Mouse (Mus musculus): Measurements from ENCODE around the gene Snrpn.

The Snrpn gene

GRCm38 (mm10) chr7:60139742-60140480, at the start of gene Snrpn:
Snrpn (minus strand) TSS chr7:60140219.
- peak in 1 of 2 experiments; percentile 5 for DNase-seq (ENCODE audit: low spot score in 2 of 2)

- DNase-seq (ENCODE audit: low spot score in 2 of 2), result peak; percentile 4 to 42
Observed at GRCm38 (mm10) chr7:60170250-60171185, 30.5 kb upstream of the Snrpn start.

GRCm38 (mm10) chr7:60125332-60125731, 14.7 kb downstream of the Snrpn start:
- no peak for DNase-seq (ENCODE audit: low spot score in 2 of 2)

- peak in 1 of 2 experiments; percentile 3 for DNase-seq (ENCODE audit: low spot score in 2 of 2)
Observed at GRCm38 (mm10) chr7:60123086-60123624, 16.9 kb downstream of the Snrpn start.

GRCm38 (mm10) chr7:60122434-60123085, 17.5 kb downstream of the Snrpn start:
- no peak for DNase-seq (ENCODE audit: low spot score in 2 of 2)

GRCm38 (mm10) chr7:60097154-60097859, 42.7 kb downstream of the Snrpn start:
- peak in 1 of 2 experiments; percentile 5 for DNase-seq (ENCODE audit: low spot score in 2 of 2)

GRCm38 (mm10) chr7:60076301-60076700, 63.7 kb downstream of the Snrpn start:
- DNase-seq (ENCODE audit: low spot score in 2 of 2), result no peak

GRCm38 (mm10) chr7:60047481-60048201, 92.4 kb downstream of the Snrpn start:
- DNase-seq (ENCODE audit: low spot score in 2 of 2), result peak; percentile 36 to 54

GRCm38 (mm10) chr7:60013186-60013585, 126.8 kb downstream of the Snrpn start:
- DNase-seq (ENCODE audit: low spot score in 2 of 2), result no peak

GRCm38 (mm10) chr7:60007727-60008360, 132.2 kb downstream of the Snrpn start:
- no peak for DNase-seq (ENCODE audit: low spot score in 2 of 2)

GRCm38 (mm10) chr7:60006262-60006661, 133.8 kb downstream of the Snrpn start:
- no peak for DNase-seq (ENCODE audit: low spot score in 2 of 2)

GRCm38 (mm10) chr7:60004606-60005330, 135.3 kb downstream of the Snrpn start, which contains the start of the genes Snurf and Gm38393:
Snurf (minus strand) TSS chr7:60005049.
Gm38393 (minus strand) TSS chr7:60005064.
- peak; percentile 23 to 85 for DNase-seq (ENCODE audit: low spot score in 2 of 2)

- peak; percentile 15 to 23 for DNase-seq (ENCODE audit: low spot score in 2 of 2)
Observed at GRCm38 (mm10) chr7:60003921-60004605, 136.0 kb downstream of the Snrpn start.

GRCm38 (mm10) chr7:60003006-60003865, 136.8 kb downstream of the Snrpn start:
- DNase-seq (ENCODE audit: low spot score in 2 of 2), result peak; percentile 10 to 41

- DNase-seq (ENCODE audit: low spot score in 2 of 2), result no peak
Observed at GRCm38 (mm10) chr7:59978646-59979045, 161.4 kb downstream of the Snrpn start.

Data from left cerebral cortex, adult 9 months (tissue).